Mouse (Mus musculus): ENCODE results near the gene Cilp2.

Gene Cilp2

DNA sequence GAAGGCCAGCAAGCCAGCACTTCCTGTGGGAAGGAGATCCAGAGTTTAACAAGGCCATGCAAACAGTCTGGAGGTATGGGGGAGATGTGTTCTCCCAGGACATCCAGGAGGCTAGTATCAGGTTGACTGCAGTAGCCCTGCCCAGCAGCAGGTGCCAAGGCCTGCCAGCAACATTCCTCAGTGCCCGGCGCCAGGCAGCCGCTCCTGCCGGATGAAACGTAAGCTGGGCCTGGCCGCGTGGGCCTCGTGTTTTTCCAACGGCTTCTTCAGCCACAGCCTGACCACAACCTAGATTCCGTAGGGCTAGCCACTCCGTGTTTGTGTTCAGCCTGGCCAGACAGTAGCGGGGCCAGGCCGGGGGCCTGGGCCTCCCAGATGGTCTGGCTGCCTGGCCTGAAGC, 12.8 kb downstream of the Cilp2 start:
- no peak for DNase-seq (ENCODE audit: low spot score in 2 of 2)

DNA sequence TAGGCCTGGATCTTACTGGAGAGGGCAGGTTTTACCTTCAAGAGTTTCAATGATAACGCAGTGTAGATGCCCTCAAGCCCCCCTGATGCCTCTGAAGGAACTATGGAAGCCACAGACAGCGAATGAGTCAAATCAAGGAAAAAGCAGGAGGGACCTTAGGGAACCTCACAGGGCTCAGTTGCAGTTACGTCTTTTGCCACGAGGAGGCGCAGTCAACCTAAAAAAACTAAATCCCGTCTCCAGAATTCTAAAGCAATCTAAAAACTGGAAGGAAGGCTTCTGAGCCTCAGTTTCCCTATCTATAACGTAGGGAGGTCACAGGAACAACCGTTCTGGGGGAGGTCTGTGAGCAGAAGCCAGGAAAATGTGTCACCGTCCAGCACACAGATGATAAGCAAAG, 13.3 kb downstream of the Cilp2 start:
- peak in 1 of 2 experiments; percentile 57 for DNase-seq (ENCODE audit: low spot score in 2 of 2)

- DNase-seq (ENCODE audit: low spot score in 2 of 2) = no peak
These were observed 16.6 kb downstream of the Cilp2 start for GRCm38 (mm10) chr8:69870907-69871306.

GRCm38 (mm10) chr8:69870003-69870765, 17.3 kb downstream of the Cilp2 start:
- DNase-seq (ENCODE audit: low spot score in 2 of 2) = no peak

DNA sequence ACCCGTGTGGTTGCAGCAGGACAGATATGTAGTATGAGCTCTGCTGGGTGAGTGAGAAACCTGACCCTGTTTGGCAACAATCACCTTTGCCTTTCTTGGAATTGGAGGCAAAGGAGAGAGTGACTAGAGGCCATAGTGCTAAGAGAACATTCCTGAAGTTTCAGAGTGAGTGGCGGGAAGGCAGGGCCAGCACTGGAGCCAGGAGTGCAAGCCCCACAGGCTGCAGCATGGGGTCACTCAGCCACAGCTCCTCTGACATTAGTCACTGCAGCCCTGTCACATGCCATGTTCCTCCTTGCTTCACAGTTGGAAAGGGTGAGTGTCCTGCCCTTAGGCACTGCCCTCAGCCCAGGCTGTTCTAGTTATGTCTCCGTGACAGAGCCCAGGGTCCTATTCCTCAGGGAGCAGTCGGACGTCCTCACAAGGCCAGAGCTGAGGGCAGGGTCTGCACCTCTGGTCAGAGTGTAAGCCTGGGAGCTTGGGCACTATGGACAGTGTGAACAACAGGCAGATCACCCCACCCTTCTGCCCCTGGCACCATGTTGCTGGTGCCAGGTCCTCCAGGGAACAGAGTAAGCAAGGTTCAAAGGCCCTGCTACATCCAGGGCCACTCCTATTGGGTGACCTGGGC, 19.7 kb downstream of the Cilp2 start:
- no peak for DNase-seq (ENCODE audit: low spot score in 2 of 2)

- no peak for DNase-seq (ENCODE audit: low spot score in 2 of 2)
These were observed 23.3 kb downstream of the Cilp2 start for GRCm38 (mm10) chr8:69864180-69864579.

DNA sequence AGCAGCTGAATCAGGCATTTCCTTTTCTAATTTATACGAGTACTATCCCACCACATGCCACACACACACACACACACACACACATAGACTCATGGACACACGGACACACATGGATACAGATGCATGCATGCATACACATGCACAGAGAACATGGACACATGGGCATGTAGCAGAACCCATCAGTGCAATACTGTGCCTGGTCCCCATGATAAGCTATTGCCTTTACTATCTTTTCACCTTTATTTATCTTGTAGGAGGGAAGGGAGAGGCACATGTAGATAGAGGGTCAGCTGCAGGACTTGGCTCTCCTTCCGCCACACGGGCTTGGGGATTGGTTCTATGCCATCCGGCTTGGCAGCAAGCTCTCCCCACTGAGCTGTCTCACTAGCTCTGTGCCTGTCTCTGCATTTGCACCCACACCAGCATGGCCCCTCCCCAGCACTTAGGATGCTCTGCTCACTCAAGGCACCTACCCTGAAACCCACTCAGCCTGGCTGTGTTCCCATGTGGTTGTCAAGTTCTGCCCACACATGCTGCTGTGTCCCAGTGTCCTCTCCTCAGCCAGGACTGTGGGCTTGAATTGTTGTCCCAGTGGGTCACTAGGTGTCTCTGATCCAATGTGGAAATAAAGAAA, 24.0 kb downstream of the Cilp2 start:
- no peak for DNase-seq (ENCODE audit: low spot score in 2 of 2)

DNA sequence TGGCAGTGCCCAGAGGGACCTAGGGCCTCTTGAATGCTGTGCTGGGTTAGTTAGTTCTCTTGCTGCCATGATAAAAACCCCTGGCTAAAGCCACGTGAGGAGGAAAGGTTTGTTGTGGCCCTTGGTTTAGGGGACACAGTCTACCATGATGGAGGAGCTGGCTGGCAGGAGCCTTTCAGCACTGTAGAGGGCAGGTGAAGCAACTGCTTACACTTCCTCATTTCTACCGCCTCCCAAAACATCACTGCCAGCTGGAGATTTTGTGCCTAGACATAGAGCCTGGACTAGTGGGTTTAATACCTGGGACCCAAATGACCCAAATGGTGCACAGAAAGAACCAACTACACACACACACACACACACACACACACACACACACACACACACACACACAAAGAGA, 26.2 kb downstream of the Cilp2 start:
- no peak for DNase-seq (ENCODE audit: low spot score in 2 of 2)

- no peak for DNase-seq (ENCODE audit: low spot score in 2 of 2)
These were observed 26.7 kb downstream of the Cilp2 start for GRCm38 (mm10) chr8:69860807-69861206.

DNA sequence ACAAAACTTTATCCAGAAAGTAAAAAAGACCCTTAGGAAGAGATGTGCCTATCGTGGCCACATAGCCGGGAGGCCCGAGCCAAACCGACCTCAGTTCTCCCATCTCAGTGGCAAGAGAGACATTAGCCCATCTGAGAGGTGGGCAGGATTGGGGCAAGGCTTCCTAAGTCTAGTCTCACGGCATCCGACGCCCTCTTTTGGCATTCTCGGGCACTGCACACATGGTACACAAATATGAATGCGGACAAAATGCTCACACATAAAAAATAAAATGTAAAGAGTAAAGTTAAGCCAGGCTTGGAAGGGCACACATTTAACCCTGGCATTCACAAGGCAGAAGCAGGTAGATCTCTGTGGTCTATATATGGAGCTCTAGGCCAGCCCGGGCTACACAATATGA, 33.6 kb downstream of the Cilp2 start:
- DNase-seq (ENCODE audit: low spot score in 2 of 2) = no peak

DNA sequence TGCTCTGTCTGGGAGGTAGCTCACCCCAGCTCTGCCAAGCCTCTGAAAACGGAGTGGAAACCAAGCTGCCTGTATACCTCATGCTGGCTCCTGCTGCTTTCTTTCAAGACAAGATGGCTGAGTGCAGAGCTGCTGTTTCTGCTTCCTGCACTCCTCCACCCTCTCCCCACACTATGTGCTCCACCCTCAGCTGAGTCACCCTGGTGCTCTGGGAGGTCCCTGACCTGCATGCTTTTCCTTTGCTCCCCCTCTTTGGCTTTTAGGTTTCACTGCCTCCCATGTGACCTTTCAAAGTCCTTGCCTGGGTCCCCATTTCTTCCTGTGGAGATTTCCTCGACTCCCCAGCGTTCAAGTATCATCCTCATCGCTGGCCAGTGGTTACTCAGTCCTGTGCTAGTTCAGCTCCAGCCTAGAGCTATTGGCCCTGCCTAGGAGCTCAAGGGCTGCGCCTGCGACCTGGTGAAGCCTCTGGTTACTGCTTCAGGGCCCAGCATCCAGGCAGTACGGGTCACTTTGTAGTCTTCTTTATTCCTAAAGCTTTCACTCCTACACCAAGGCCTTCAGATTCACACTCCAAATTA, 36.5 kb downstream of the Cilp2 start:
- no peak for DNase-seq (ENCODE audit: low spot score in 2 of 2)

DNA sequence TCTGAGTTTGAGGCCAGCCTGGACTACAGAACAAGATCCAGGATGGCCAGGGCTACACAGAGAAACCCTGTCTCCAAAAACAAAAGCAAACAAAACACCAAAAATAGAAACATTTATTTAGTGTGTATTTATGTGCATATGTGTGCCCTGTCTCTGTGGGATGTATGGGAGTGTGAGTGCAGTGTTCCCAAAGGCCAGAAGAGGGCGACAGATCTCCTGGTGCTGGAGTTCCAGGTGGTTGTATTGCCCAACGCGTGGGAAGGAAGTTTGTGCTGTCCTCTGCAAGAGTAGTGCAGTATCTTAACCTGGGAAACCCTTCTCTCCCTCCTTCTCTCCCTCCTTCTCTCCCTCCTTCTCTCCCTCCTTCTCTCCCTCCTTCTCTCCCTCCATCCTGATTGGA, 37.6 kb downstream of the Cilp2 start:
- DNase-seq (ENCODE audit: low spot score in 2 of 2) = no peak

DNA sequence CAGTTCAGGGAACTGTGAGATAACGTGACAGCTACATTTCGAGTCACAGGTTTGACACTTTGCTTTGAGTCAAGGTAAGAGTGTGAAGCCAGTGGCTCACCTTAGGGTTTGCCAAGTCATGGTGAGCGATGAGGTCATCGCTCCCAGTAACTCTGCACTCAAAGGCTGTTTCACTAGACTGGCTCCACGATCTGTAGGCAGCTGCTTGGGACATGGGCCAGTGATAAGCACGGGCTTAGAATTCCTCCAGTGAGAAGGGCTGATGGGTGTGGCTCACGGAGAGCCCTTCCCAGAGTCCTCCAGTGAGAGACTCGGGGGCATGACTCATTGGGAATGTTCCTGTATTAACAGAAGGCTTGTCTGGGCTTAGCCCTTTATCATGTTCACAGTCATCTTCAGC, 38.5 kb downstream of the Cilp2 start:
- DNase-seq (ENCODE audit: low spot score in 2 of 2) = no peak

DNA sequence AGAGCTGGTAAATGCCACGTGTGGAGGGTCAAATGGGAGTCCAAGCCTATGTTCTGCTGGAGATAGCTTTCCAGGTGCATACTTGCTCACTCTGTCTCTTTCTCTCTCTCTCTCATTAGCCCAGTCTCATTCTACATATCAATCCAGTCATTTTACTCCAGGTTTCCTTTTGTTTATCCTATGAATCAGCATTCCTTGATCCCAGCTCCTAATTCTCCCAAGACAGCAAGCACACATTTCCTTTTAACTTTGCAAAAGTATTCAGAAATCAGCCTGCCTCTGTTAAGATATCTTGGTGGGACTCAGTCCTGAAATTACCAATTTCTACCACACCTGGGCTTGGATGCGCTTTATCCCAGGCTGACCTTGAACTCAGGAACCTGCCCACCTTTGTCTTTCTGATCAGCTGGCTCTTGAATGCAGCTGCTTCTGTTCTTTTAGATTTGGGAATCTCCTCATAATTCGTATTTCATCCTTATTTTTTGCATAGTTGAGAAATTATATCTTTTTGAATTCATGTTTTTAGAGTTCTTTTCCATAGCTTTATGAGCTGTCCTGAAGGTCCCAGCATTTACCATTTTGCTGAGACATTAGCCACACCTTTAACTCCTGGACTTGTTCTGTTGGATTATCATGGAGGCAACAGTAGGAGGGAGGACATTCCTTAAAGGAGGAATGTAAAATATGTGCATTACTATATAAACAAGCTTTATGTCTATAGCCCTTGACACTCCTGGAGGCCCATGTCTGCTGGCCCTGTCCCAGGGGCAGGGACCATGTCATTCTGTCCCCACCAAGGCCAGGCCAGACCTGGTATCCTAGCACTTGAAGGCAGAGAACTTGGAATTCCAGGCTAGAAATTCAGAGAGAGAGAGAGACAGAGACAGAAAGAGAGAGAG, 40.1 kb downstream of the Cilp2 start:
- DNase-seq (ENCODE audit: low spot score in 2 of 2) = no peak

DNA sequence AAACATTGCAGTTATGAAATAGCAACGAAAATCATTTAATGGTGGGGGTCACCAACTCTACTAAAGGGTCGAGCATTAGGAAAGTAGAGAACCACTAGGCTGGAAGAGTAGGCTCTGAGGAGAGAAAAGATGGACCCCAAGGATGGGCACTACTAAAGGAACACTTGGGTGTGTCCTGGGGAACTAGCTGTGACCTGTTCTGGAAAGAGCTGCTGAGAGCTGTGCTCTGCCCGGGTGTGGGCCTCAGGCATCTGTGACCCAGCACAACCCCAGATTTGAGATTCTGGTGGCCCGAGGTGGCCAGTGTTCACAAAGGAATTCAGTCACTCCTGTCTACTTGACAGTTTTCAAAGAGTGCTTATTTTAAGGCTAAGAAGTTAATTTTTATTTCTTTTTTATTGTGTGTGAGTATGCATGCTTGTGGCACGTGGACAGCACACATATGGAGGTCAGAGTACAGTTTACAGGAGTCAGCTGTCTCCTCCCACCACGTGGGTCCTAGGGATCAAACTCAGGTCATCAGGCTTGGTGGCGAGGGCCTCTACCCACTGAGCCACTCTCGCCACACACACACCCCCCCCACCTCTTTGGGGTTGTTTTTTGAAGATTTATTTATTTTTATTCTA, 50.3 kb downstream of the Cilp2 start:
- no peak for DNase-seq (ENCODE audit: low spot score in 2 of 2)

- peak; percentile 85 to 93 for DNase-seq (ENCODE audit: low spot score in 2 of 2)
These were observed 55.1 kb downstream of the Cilp2 start, which contains the start of gene Pbx4 for GRCm38 (mm10) chr8:69832298-69832853. Gene Pbx4 (plus strand): TSS chr8:69832491.
